Mouse (Mus musculus): ENCODE data around the gene Tpst2. TPM values are rescaled to one million over a fixed set of nuclear protein-coding genes. Genes with fewer than 3 reads are reported as not detected.

Gene Tpst2
- polyA plus RNA-seq, 1 experiment from 2014 or later: 35.3 TPM

GRCm38 (mm10) chr5:112327854-112328253 lies 51.4 kb downstream of the Tpst2 start:
- 94% methylated on average over 15 of the region's 15 CpGs for WGBS
- Histone ChIP-seq H3K36me3 (ENCODE audit: control insufficient read depth, insufficient read depth, low read length) (peaks cover 40% of the 10 kb centered on the region), H3K9me3 (ENCODE audit: control insufficient read depth, low read depth, low read length) (no peaks in the 10 kb centered on the region), H3K4me3 (ENCODE audit: low read depth, low read length) (no peak overlapping the region), H3K4me1 (ENCODE audit: control insufficient read depth, insufficient read depth, low read length) (peaks cover 17% of the 10 kb centered on the region; the same call in 1 of the 2 replicates), H3K27ac (ENCODE audit: low read length) (no peak overlapping the region), H3K4me2 (replicated peaks; ENCODE audit: low read depth, low read length) (no peak overlapping the region), H3K27me3 (ENCODE audit: control insufficient read depth, insufficient read depth, low read length) (no peaks in the 10 kb centered on the region), H3K9ac (replicated peaks; ENCODE audit: low read depth, low read length) (no peak overlapping the region)
- no peak for ATAC-seq (ENCODE audit: insufficient number of reproducible peaks, insufficient read depth, low FRiP score, low read depth)

GRCm38 (mm10) chr5:112329805-112330564 lies 53.5 kb downstream of the Tpst2 start:
- no peaks in the 10 kb centered on the region for H3K9me3 ChIP-seq (ENCODE audit: control insufficient read depth, low read depth, low read length)
- WGBS: 91% methylated on average over 14 of the region's 14 CpGs
- H3K27me3 ChIP-seq (ENCODE audit: control insufficient read depth, insufficient read depth, low read length): no peaks in the 10 kb centered on the region
- H3K4me2 ChIP-seq (replicated peaks; ENCODE audit: low read depth, low read length): no peak overlapping the region
- H3K4me1 ChIP-seq (ENCODE audit: control insufficient read depth, insufficient read depth, low read length): peaks cover 11% of the 10 kb centered on the region; the same call in 1 of the 2 replicates
- H3K9ac ChIP-seq (replicated peaks; ENCODE audit: low read depth, low read length): no peak overlapping the region
- no peak overlapping the region for H3K27ac ChIP-seq (ENCODE audit: low read length)
- peaks cover 60% of the 10 kb centered on the region for H3K36me3 ChIP-seq (ENCODE audit: control insufficient read depth, insufficient read depth, low read length)
- H3K4me3 ChIP-seq (ENCODE audit: low read depth, low read length): no peak overlapping the region
- ATAC-seq (ENCODE audit: insufficient number of reproducible peaks, insufficient read depth, low FRiP score, low read depth): no peak

- 26% methylated on average over 2 of the region's 2 CpGs for WGBS
- H3K9ac ChIP-seq (replicated peaks; ENCODE audit: low read depth, low read length): no peak overlapping the region
- no peak overlapping the region for H3K4me3 ChIP-seq (ENCODE audit: low read depth, low read length)
- H3K4me2 ChIP-seq (replicated peaks; ENCODE audit: low read depth, low read length): no peak overlapping the region
- 0 out of 2 replicates have a peak, but pooled peaks have one; percentile 15 for ATAC-seq (ENCODE audit: insufficient number of reproducible peaks, insufficient read depth, low FRiP score, low read depth)
- H3K36me3 ChIP-seq (ENCODE audit: control insufficient read depth, insufficient read depth, low read length): peaks cover 85% of the 10 kb centered on the region
- H3K27me3 ChIP-seq (ENCODE audit: control insufficient read depth, insufficient read depth, low read length): no peaks in the 10 kb centered on the region
- no peaks in the 10 kb centered on the region for H3K4me1 ChIP-seq (ENCODE audit: control insufficient read depth, insufficient read depth, low read length)
- H3K9me3 ChIP-seq (ENCODE audit: control insufficient read depth, low read depth, low read length): no peaks in the 10 kb centered on the region
- no peak overlapping the region for H3K27ac ChIP-seq (ENCODE audit: low read length)
Observed at GRCm38 (mm10) chr5:112335473-112335872, 59.0 kb downstream of the Tpst2 start.

- 91% methylated on average over 22 of the region's 22 CpGs for WGBS
Observed at GRCm38 (mm10) chr5:112337004-112337403, 60.5 kb downstream of the Tpst2 start.

GRCm38 (mm10) chr5:112339215-112339614 lies 62.7 kb downstream of the Tpst2 start:
- Histone ChIP-seq H3K9me3 (ENCODE audit: control insufficient read depth, low read depth, low read length) (no peaks in the 10 kb centered on the region), H3K27me3 (ENCODE audit: control insufficient read depth, insufficient read depth, low read length) (no peaks in the 10 kb centered on the region), H3K4me1 (ENCODE audit: control insufficient read depth, insufficient read depth, low read length) (peaks cover 13% of the 10 kb centered on the region), H3K36me3 (ENCODE audit: control insufficient read depth, insufficient read depth, low read length) (peaks cover 49% of the 10 kb centered on the region), H3K27ac (ENCODE audit: low read length) (no peak overlapping the region), H3K4me2 (replicated peaks; ENCODE audit: low read depth, low read length) (no peak overlapping the region), H3K4me3 (ENCODE audit: low read depth, low read length) (no peak overlapping the region), H3K9ac (replicated peaks; ENCODE audit: low read depth, low read length) (no peak overlapping the region)
- WGBS: 71% methylated on average over 7 of the region's 7 CpGs
- ATAC-seq (ENCODE audit: insufficient number of reproducible peaks, insufficient read depth, low FRiP score, low read depth): no peak

More at GRCm38 (mm10) chr5:112337004-112337403, 60.5 kb downstream of the Tpst2 start:
- no peaks in the 10 kb centered on the region for H3K9me3 ChIP-seq (ENCODE audit: control insufficient read depth, low read depth, low read length)
- H3K9ac ChIP-seq (replicated peaks; ENCODE audit: low read depth, low read length): no peak overlapping the region
- no peak overlapping the region for H3K4me3 ChIP-seq (ENCODE audit: low read depth, low read length)
- H3K4me2 ChIP-seq (replicated peaks; ENCODE audit: low read depth, low read length): no peak overlapping the region
- no peak for ATAC-seq (ENCODE audit: insufficient number of reproducible peaks, insufficient read depth, low FRiP score, low read depth)
- peaks cover 69% of the 10 kb centered on the region for H3K36me3 ChIP-seq (ENCODE audit: control insufficient read depth, insufficient read depth, low read length)
- peaks cover under 1% of the 10 kb centered on the region; the same call in 1 of the 2 replicates for H3K4me1 ChIP-seq (ENCODE audit: control insufficient read depth, insufficient read depth, low read length)
- H3K27me3 ChIP-seq (ENCODE audit: control insufficient read depth, insufficient read depth, low read length): no peaks in the 10 kb centered on the region
- no peak overlapping the region for H3K27ac ChIP-seq (ENCODE audit: low read length)

- Histone ChIP-seq H3K4me1 (ENCODE audit: control insufficient read depth, insufficient read depth, low read length) (peaks cover 13% of the 10 kb centered on the region), H3K9ac (replicated peaks; ENCODE audit: low read depth, low read length) (peak within 1 kb of the TSS; percentile 74), H3K36me3 (ENCODE audit: control insufficient read depth, insufficient read depth, low read length) (peaks cover 15% of the 10 kb centered on the region), H3K9me3 (ENCODE audit: control insufficient read depth, low read depth, low read length) (no peaks in the 10 kb centered on the region), H3K4me3 (ENCODE audit: low read depth, low read length) (peak within 1 kb of the TSS; percentile 73), H3K4me2 (replicated peaks; ENCODE audit: low read depth, low read length) (peak within 1 kb of the TSS; percentile 73), H3K27me3 (ENCODE audit: control insufficient read depth, insufficient read depth, low read length) (no peaks in the 10 kb centered on the region), H3K27ac (ENCODE audit: low read length) (0 out of 2 replicates have a peak within 1 kb of the TSS, but pooled peaks have one; percentile 10)
- 2% methylated on average over 55 of the region's 64 CpGs for WGBS
- ATAC-seq (ENCODE audit: insufficient number of reproducible peaks, insufficient read depth, low FRiP score, low read depth): peak; percentile 64; the same call in 1 of the 2 replicates
Observed at GRCm38 (mm10) chr5:112342463-112343204, 66.1 kb downstream of the Tpst2 start, which contains the start of the genes Srrd and Hps4. Gene Srrd (minus strand): TSS chr5:112343040. Gene Hps4 (plus strand): TSS chr5:112343083.

- 0% methylated on average over 21 of the region's 24 CpGs for whole genome bisulfite sequencing
- Histone ChIP-seq H3K9ac (replicated peaks; ENCODE audit: low read depth, low read length) (peak overlapping the region; percentile 74), H3K27ac (ENCODE audit: low read length) (0 out of 2 replicates have a peak overlapping the region, but pooled peaks have one; percentile 10), H3K4me2 (replicated peaks; ENCODE audit: low read depth, low read length) (peak overlapping the region; percentile 73), H3K4me1 (ENCODE audit: control insufficient read depth, insufficient read depth, low read length) (peaks cover 13% of the 10 kb centered on the region), H3K36me3 (ENCODE audit: control insufficient read depth, insufficient read depth, low read length) (peaks cover 11% of the 10 kb centered on the region), H3K27me3 (ENCODE audit: control insufficient read depth, insufficient read depth, low read length) (no peaks in the 10 kb centered on the region), H3K4me3 (ENCODE audit: low read depth, low read length) (peak overlapping the region; percentile 73), H3K9me3 (ENCODE audit: control insufficient read depth, low read depth, low read length) (no peaks in the 10 kb centered on the region)
- ATAC-seq (ENCODE audit: insufficient number of reproducible peaks, insufficient read depth, low FRiP score, low read depth): peak; percentile 48; the same call in 1 of the 2 replicates
Observed at GRCm38 (mm10) chr5:112343205-112343595, 66.7 kb downstream of the Tpst2 start.

All from stomach, embryonic 14.5 days (tissue).